Comparison of ENCODE assay signal across 11 mouse cellular contexts in genomic region chr8:83914860-83915259, GRCm38 (mm10). TPM values are rescaled to one million over a fixed set of nuclear protein-coding genes. Genes with fewer than 3 reads are reported as not detected.
DNase-seq lines count a peak whose midpoint lies in the region; ATAC-seq and TF ChIP-seq lines count a peak whose summit lies in the region.
"Had no signal": no experiment of that assay in that cellular context is flagged by ENCODE, and none has a peak within 500 bp of the region (broad histone marks: within the 10 kb centered on the region; RNA-seq: fewer than 3 reads in every experiment).

No protein-coding gene starts in this region.

- ATAC-seq in heart, postnatal 0 days (ENCODE audit: insufficient read depth, low read depth), result peak; percentile 5; the same call in 1 of the 2 replicates
- ATAC-seq in heart, embryonic 11.5 days (replicated peaks; ENCODE audit: insufficient number of reproducible peaks, low FRiP score, low TSS enrichment), result no peak
- peak; percentile 23; the same call in 1 of the 2 replicates for ATAC-seq in lung, embryonic 14.5 days (ENCODE audit: insufficient read depth)
- ATAC-seq in common myeloid progenitor, adult 5-6 weeks (replicated peaks; ENCODE audit: low read depth, poor library complexity, severe bottlenecking), result peak; percentile 42; the same call in 1 of the 2 replicates
- 0 out of 2 replicates have a peak, but pooled peaks have one; percentile 31 for ATAC-seq in liver, embryonic 12.5 days
- no peak for ATAC-seq in CD4-positive, CD25-positive, alpha-beta regulatory T cell, adult 4 months

- no peak overlapping the region for H3K4me2 ChIP-seq in heart, postnatal 0 days (ENCODE audit: low read depth, low read length)
- H3K4me2 ChIP-seq in heart, embryonic 11.5 days, result no peak overlapping the region
- no peak overlapping the region for H3K4me2 ChIP-seq in lung, embryonic 14.5 days
- H3K4me2 ChIP-seq in liver, embryonic 12.5 days, result no peak overlapping the region
- H3K4me2 ChIP-seq: embryonic facial prominence, embryonic 12.5 days; heart, embryonic 13.5 days; liver, embryonic 15.5 days had no signal

- TF ChIP-seq CTCF in heart, postnatal 0 days (IDR thresholded peaks at IDR 0.05; ENCODE audit: low read depth), result no peak
- TF ChIP-seq CTCF in lung, embryonic 14.5 days (IDR thresholded peaks at IDR 0.05; ENCODE audit: low read depth), result no peak

- H3K27ac ChIP-seq in heart, postnatal 0 days (ENCODE audit: low read depth), result no peak overlapping the region
- no peak overlapping the region for H3K27ac ChIP-seq in heart, embryonic 11.5 days (ENCODE audit: low read depth, low read length)
- no peak overlapping the region for H3K27ac ChIP-seq in lung, embryonic 14.5 days (ENCODE audit: low read depth)
- no peak overlapping the region for H3K27ac ChIP-seq in liver, embryonic 12.5 days
- H3K27ac ChIP-seq: embryonic facial prominence, embryonic 12.5 days; liver, embryonic 15.5 days had no signal

- DNase-seq in heart, postnatal 0 days (ENCODE audit: low spot score), result no peak
- DNase-seq in lung, embryonic 14.5 days, result peak; percentile 48
- DNase-seq in lung, postnatal 25 days (ENCODE audit: low spot score), result no peak
- DNase-seq in spleen, postnatal 14 days (ENCODE audit: low spot score in 2 of 2), result no peak

- no peak for TF ChIP-seq EP300 in heart, postnatal 0 days (IDR thresholded peaks at IDR 0.05; ENCODE audit: low read depth)

- no peak overlapping the region for H3K9ac ChIP-seq in heart, postnatal 0 days (replicated peaks; ENCODE audit: low read depth, low read length)
- H3K9ac ChIP-seq in heart, embryonic 11.5 days (ENCODE audit: low read depth, low read length), result no peak overlapping the region
- H3K9ac ChIP-seq in lung, embryonic 14.5 days, result no peak overlapping the region; the same call in 1 of the 2 replicates
- H3K9ac ChIP-seq in liver, embryonic 12.5 days, result no peak overlapping the region
- H3K9ac ChIP-seq: embryonic facial prominence, embryonic 12.5 days; heart, embryonic 13.5 days; liver, embryonic 15.5 days had no signal

- H3K4me1 ChIP-seq in heart, postnatal 0 days (ENCODE audit: control insufficient read depth, insufficient read depth), result peaks cover 19% of the 10 kb centered on the region
- H3K4me1 ChIP-seq in heart, embryonic 11.5 days (ENCODE audit: control insufficient read depth, insufficient read depth, low read length), result peaks cover 45% of the 10 kb centered on the region
- H3K4me1 ChIP-seq in lung, embryonic 14.5 days (ENCODE audit: insufficient read depth), result peaks cover 18% of the 10 kb centered on the region
- peaks cover 69% of the 10 kb centered on the region for H3K4me1 ChIP-seq in liver, embryonic 12.5 days

- H3K4me3 ChIP-seq in heart, postnatal 0 days (ENCODE audit: low read depth, low read length), result no peak overlapping the region
- no peak overlapping the region for H3K4me3 ChIP-seq in heart, embryonic 11.5 days (ENCODE audit: low read depth, low read length)
- no peak overlapping the region for H3K4me3 ChIP-seq in lung, embryonic 14.5 days (ENCODE audit: low read depth, low read length)
- H3K4me3 ChIP-seq in liver, embryonic 12.5 days, result no peak overlapping the region
- H3K4me3 ChIP-seq: embryonic facial prominence, embryonic 12.5 days; heart, embryonic 13.5 days; liver, embryonic 15.5 days had no signal

- peaks cover 10% of the 10 kb centered on the region; the same call in 1 of the 2 replicates for H3K36me3 ChIP-seq in heart, postnatal 0 days (replicated peaks; ENCODE audit: control insufficient read depth, insufficient read depth, low read length)
- H3K36me3 ChIP-seq in heart, embryonic 11.5 days (ENCODE audit: control insufficient read depth, insufficient read depth, low read length), result 0 out of 2 replicates have a peak, but pooled peaks cover 2% of the 10 kb centered on the region
- peaks cover 13% of the 10 kb centered on the region; the same call in 1 of the 2 replicates for H3K36me3 ChIP-seq in lung, embryonic 14.5 days (ENCODE audit: insufficient read depth)
- H3K36me3 ChIP-seq in liver, embryonic 12.5 days, result peaks cover 13% of the 10 kb centered on the region; the same call in 1 of the 2 replicates
- H3K36me3 ChIP-seq: liver, embryonic 15.5 days had no signal

- no peaks in the 10 kb centered on the region for H3K9me3 ChIP-seq in heart, postnatal 0 days (replicated peaks; ENCODE audit: control insufficient read depth, low read length)
- no peaks in the 10 kb centered on the region for H3K9me3 ChIP-seq in heart, embryonic 11.5 days (replicated peaks; ENCODE audit: control insufficient read depth, low read length)
- no peaks in the 10 kb centered on the region for H3K9me3 ChIP-seq in lung, embryonic 14.5 days (ENCODE audit: low read depth, low read length)
- H3K9me3 ChIP-seq in liver, embryonic 12.5 days (replicated peaks), result no peaks in the 10 kb centered on the region
- H3K9me3 ChIP-seq: embryonic facial prominence, embryonic 12.5 days; heart, embryonic 13.5 days; liver, embryonic 15.5 days had no signal

- 30% methylated on average over 4 of the region's 5 CpGs for WGBS in heart, postnatal 0 days
- 44% methylated on average over 5 of the region's 5 CpGs for WGBS in heart, embryonic 11.5 days (ENCODE audit: insufficient replicate concordance)
- WGBS in lung, embryonic 14.5 days, result 40% methylated on average over 5 of the region's 5 CpGs
- WGBS in liver, embryonic 12.5 days (ENCODE audit: insufficient replicate concordance), result 27% methylated on average over 5 of the region's 5 CpGs

- no peaks in the 10 kb centered on the region for H3K27me3 ChIP-seq in heart, postnatal 0 days (ENCODE audit: control insufficient read depth, insufficient read depth, low read length)
- no peaks in the 10 kb centered on the region for H3K27me3 ChIP-seq in heart, embryonic 11.5 days (ENCODE audit: control insufficient read depth, insufficient read depth, low read length)
- H3K27me3 ChIP-seq in lung, embryonic 14.5 days (ENCODE audit: insufficient read depth, low read length), result no peaks in the 10 kb centered on the region
- H3K27me3 ChIP-seq in liver, embryonic 12.5 days (replicated peaks), result no peaks in the 10 kb centered on the region
- H3K27me3 ChIP-seq: embryonic facial prominence, embryonic 12.5 days; heart, embryonic 13.5 days; liver, embryonic 15.5 days had no signal

RNA-seq across cellular contexts. Expression of gene Adgrl1, which starts 15.0 kb away (rescaled TPM):
- 28.7 and 58.4 TPM in 2 replicates for total RNA-seq in heart, postnatal 0 days (2014; rRNA removed; ENCODE audit: low replicate concordance)
- 3.8 and 4.4 TPM in 2 replicates for polyA plus RNA-seq in heart, postnatal 0 days (2015; fragmentation: Nextera tagmentation; extraction: Ambion mirVana)
- 10.2 and 13.5 TPM in 2 replicates for polyA plus RNA-seq in heart, embryonic 11.5 days (2014; fragmentation: Nextera tagmentation; extraction: Ambion mirVana)
- 23.3 and 29.1 TPM in 2 replicates for polyA plus RNA-seq in lung, embryonic 14.5 days (2014; fragmentation: Nextera tagmentation; extraction: Ambion mirVana)
- 4.0 and 6.1 TPM in 2 replicates for total RNA-seq in common myeloid progenitor, adult 5-6 weeks (2017)
- 4.9 and 5.3 TPM in 2 replicates for polyA plus RNA-seq in liver, embryonic 12.5 days (2016; fragmentation: Nextera tagmentation; extraction: Ambion mirVana)
- 10 to 100 TPM in 1 of 2 experiments, 1 to 10 TPM in 1; 8.9 to 11.5 TPM for polyA plus RNA-seq in CD4-positive, CD25-positive, alpha-beta regulatory T cell, adult 4 months (2017; shearing (Covaris generic))

RNA-seq across cellular contexts. Expression of gene Gm10644, which starts 40.1 kb away (rescaled TPM):
- 0.08 and 1.3 TPM in 2 replicates for total RNA-seq in heart, postnatal 0 days (2014; rRNA removed; ENCODE audit: low replicate concordance)
- 0.41 and 0.42 TPM in 2 replicates for polyA plus RNA-seq in heart, postnatal 0 days (2015; fragmentation: Nextera tagmentation; extraction: Ambion mirVana)
- polyA plus RNA-seq in heart, embryonic 11.5 days (2014; fragmentation: Nextera tagmentation; extraction: Ambion mirVana), result 0.58 and 0.76 TPM in 2 replicates
- 0.50 and 0.64 TPM in 2 replicates for polyA plus RNA-seq in lung, embryonic 14.5 days (2014; fragmentation: Nextera tagmentation; extraction: Ambion mirVana)
- 0.05 TPM in 1 of 2 replicates, not detected in the other for total RNA-seq in common myeloid progenitor, adult 5-6 weeks (2017)
- 0.15 and 0.16 TPM in 2 replicates for polyA plus RNA-seq in liver, embryonic 12.5 days (2016; fragmentation: Nextera tagmentation; extraction: Ambion mirVana)
- under 1 TPM; 0.20 to 0.92 TPM for polyA plus RNA-seq in CD4-positive, CD25-positive, alpha-beta regulatory T cell, adult 4 months (2017; shearing (Covaris generic))

RNA-seq across cellular contexts. Expression of gene Asf1b, which starts 40.4 kb away (rescaled TPM):
- 109 and 155 TPM in 2 replicates for total RNA-seq in heart, postnatal 0 days (2014; rRNA removed; ENCODE audit: low replicate concordance)
- 19.2 and 21.5 TPM in 2 replicates for polyA plus RNA-seq in heart, postnatal 0 days (2015; fragmentation: Nextera tagmentation; extraction: Ambion mirVana)
- polyA plus RNA-seq in heart, embryonic 11.5 days (2014; fragmentation: Nextera tagmentation; extraction: Ambion mirVana), result 69.4 and 72.2 TPM in 2 replicates
- polyA plus RNA-seq in lung, embryonic 14.5 days (2014; fragmentation: Nextera tagmentation; extraction: Ambion mirVana), result 87.4 and 88.9 TPM in 2 replicates
- 20.7 and 33.8 TPM in 2 replicates for total RNA-seq in common myeloid progenitor, adult 5-6 weeks (2017)
- polyA plus RNA-seq in liver, embryonic 12.5 days (2016; fragmentation: Nextera tagmentation; extraction: Ambion mirVana), result 113 and 116 TPM in 2 replicates
- 10 to 100 TPM; 22.3 to 45.2 TPM for polyA plus RNA-seq in CD4-positive, CD25-positive, alpha-beta regulatory T cell, adult 4 months (2017; shearing (Covaris generic))

RNA-seq across cellular contexts. Expression of gene Prkaca, which starts 57.9 kb away (rescaled TPM):
- 246 and 345 TPM in 2 replicates for total RNA-seq in heart, postnatal 0 days (2014; rRNA removed; ENCODE audit: low replicate concordance)
- polyA plus RNA-seq in heart, postnatal 0 days (2015; fragmentation: Nextera tagmentation; extraction: Ambion mirVana), result 305 and 312 TPM in 2 replicates
- polyA plus RNA-seq in heart, embryonic 11.5 days (2014; fragmentation: Nextera tagmentation; extraction: Ambion mirVana), result 136 and 139 TPM in 2 replicates
- 121 and 136 TPM in 2 replicates for polyA plus RNA-seq in lung, embryonic 14.5 days (2014; fragmentation: Nextera tagmentation; extraction: Ambion mirVana)
- total RNA-seq in common myeloid progenitor, adult 5-6 weeks (2017), result 26.6 and 28.1 TPM in 2 replicates
- polyA plus RNA-seq in liver, embryonic 12.5 days (2016; fragmentation: Nextera tagmentation; extraction: Ambion mirVana), result 81.1 and 82.0 TPM in 2 replicates
- 10 to 100 TPM in 1 of 2 experiments, 1 to 10 TPM in 1; 9.5 to 15.4 TPM for polyA plus RNA-seq in CD4-positive, CD25-positive, alpha-beta regulatory T cell, adult 4 months (2017; shearing (Covaris generic))

Comparison
In these comparisons a context has a peak if more than half of its experiments do, and no peak if none do; other contexts are left out.
1. ATAC-seq: peak in heart, postnatal 0 days (single experiment), lung, embryonic 14.5 days (single experiment), common myeloid progenitor, adult 5-6 weeks (single experiment) and liver, embryonic 12.5 days (single experiment); none in heart, embryonic 11.5 days (single experiment) and CD4-positive, CD25-positive, alpha-beta regulatory T cell, adult 4 months (single experiment).